Mouse (Mus musculus) retina, embryonic 14.5 days (tissue): Measurements from ENCODE around the gene Ajuba.

Experiments used
- DNase-seq: peaks from one replicate; pipeline ENCODE4 v3.0.0-alpha.2; 2015; ENCODE audit warnings: low spot score

Gene Ajuba

GRCm38 (mm10) chr14:54544703-54545102 is 32.7 kb downstream of the Ajuba start:
- DNase-seq: no peak

DNA sequence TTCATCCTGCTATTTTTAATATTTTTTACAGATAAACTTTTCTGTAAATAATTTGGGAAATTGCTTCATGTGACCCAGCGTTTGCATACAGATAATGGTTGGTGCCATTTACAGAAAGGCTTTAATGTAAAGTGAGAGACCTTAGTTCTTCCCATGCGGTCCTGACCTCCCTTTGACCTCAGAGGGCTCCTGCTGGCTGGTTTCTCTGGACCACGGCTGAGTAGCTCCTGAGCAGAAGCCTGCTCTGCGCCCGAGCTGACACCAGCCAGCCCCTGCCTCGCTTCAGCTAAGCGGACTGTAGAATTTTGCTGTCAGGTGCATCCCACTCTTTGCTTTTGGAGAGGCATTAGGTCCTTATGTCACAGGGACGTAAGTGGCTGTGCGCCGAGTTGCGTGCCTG is 36.6 kb downstream of the Ajuba start:
- DNase-seq: no peak

DNA sequence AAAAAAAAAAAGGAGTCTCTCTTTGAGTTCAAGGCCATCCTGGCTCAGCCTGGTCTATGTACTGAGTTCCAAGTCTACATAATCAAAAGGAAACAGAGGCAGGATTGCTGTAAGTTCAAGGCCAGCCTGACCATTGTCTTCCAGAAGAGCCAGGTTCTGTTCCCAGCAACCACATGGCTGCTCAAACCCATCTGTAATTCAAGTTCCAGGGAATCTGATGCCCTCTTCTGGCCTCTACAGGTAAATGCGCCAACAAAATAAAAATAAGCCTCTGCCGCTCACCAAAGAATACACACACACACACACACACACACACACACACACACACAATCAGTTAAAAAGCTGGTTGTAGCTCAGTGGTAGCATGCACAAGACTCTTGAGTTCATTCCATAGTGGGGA is 38.8 kb downstream of the Ajuba start:
- no peak for DNase-seq

DNA sequence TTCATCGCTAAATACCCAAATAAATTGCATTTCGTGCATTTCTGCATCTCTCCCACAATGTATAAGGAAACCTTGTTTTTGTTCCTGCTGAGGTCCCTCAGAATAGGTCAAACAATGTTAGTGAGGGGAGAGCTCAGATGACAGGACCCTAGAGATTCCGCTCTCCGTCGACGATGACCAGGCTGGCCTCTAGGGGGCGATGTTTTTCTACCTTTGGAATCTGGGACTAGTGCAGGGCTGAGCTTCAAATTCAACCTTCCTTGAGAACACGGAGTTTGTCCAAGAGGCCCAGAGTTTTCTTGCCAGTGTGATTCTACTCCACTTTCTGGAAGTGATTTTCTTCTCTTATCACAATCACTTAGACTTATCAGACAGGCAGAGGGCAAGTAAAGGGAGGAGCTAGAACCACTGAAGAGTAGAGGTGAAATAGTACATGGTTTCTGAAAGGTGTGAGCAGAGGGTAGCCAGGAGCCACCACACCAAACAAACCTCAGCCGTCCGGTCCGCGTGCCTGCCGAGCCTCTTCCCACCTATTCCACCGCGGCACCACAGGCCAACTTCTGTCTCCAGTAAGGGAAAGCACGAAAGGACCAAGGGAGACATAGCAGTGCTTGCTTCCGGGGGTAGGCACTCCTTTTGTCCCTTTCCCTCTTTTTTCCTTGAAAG is 48.8 kb downstream of the Ajuba start:
- DNase-seq: peak; percentile 96

GRCm38 (mm10) chr14:54528007-54528393 is 49.4 kb downstream of the Ajuba start:
- no peak for DNase-seq

DNA sequence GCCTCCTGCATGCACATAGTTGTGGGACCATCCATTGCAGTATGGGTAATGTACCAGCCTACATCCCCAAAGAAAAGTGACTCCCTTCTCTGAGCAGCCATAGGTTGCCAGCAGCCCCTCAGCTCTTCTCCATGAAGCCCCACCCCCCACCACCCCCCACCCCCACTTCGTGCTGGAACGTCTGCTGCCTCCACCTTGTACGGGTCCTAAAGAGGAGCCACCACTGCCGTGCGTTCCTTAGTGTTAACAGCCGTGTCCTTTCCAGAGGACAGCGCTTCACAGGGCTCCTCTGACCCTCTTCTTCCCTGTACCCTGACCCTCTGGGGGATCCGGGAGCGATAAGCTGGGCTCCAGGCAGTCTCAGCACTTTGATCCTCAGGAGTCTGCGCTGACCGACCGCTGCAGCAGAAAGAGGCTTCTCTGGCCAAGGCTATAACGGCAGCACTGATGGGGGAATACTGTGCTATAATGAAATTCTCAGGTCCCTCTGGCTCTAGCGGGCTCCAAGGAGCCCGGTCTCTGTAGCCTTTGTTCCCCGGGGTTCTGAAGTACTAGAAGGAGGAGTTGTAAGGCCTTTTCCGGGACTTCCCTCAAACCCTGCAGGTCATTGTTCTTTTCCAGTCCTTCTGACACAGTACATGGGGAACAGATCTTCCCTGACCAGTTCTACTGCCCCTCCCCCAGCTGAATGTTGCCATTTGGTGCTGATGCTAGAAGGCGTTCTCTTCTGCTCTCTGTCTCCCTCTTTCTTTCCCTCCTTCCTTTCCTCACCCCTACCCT is 49.9 kb downstream of the Ajuba start:
- peak; percentile 63 for DNase-seq

GRCm38 (mm10) chr14:54523600-54523999 is 53.8 kb downstream of the Ajuba start:
- DNase-seq: peak; percentile 56
